Mouse (Mus musculus) heart, embryonic 10.5 days (tissue): ENCODE data around the gene Cryl1. TPM values are rescaled to one million over a fixed set of nuclear protein-coding genes. Genes with fewer than 3 reads are reported as not detected.
A peak's percentile ranks its signal among the peaks of the same experiment; 100 is the strongest.

ENCODE experiments used
- DNase-seq: peaks from one replicate; pipeline ENCODE4 v3.0.0-alpha.2; 2017; ENCODE audit warnings: low spot score
- H3K27ac ChIP-seq: fragments of 300-500 bp; sonication (generic); 2 replicates; pipeline ENCODE4 v1.5.1; 2016; ENCODE audit warnings: mild to moderate bottlenecking
- H3K27me3 ChIP-seq: fragments of 300-500 bp; sonication (generic); 2 replicates; pipeline ENCODE4 v1.6.1; 2016; ENCODE audit warnings: mild to moderate bottlenecking; ENCODE audit not compliant: poor library complexity, insufficient read depth, severe bottlenecking
- H3K36me3 ChIP-seq: fragments of 300-500 bp; sonication (generic); 2 replicates; pipeline ENCODE4 v1.6.1; 2016; ENCODE audit warnings: mild to moderate bottlenecking, moderate library complexity
- H3K4me1 ChIP-seq: fragments of 300-500 bp; sonication (generic); 2 replicates; pipeline ENCODE4 v1.6.1; 2016; ENCODE audit warnings: mild to moderate bottlenecking
- H3K4me3 ChIP-seq: fragments of 300-500 bp; sonication (generic); 2 replicates; pipeline ENCODE4 v1.5.1; 2016; ENCODE audit warnings: mild to moderate bottlenecking, moderate library complexity
- H3K9me3 ChIP-seq: fragments of 300-500 bp; sonication (generic); 2 replicates; pipeline ENCODE4 v1.6.1; 2016; ENCODE audit warnings: mild to moderate bottlenecking, moderate library complexity
- WGBS: fragments of 180-500 bp; shearing (Covaris S2); methylation state at CpG from one replicate; pipeline ENCODE4 v1.1.7; 2016; 5-methylcytosine and 5-hydroxymethylcytosine counted together
- polyA plus RNA-seq: library from polyadenylated mRNA; unstranded; fragments of >200 nt; fragmentation: Nextera tagmentation; extraction: Ambion mirVana; gene quantifications from 2 replicates; pipeline ENCODE4 v1.2.1, GENCODE M21; 2016

Gene Cryl1
- polyA plus RNA-seq, 1 experiment from 2014 or later = 9.7 TPM

DNA sequence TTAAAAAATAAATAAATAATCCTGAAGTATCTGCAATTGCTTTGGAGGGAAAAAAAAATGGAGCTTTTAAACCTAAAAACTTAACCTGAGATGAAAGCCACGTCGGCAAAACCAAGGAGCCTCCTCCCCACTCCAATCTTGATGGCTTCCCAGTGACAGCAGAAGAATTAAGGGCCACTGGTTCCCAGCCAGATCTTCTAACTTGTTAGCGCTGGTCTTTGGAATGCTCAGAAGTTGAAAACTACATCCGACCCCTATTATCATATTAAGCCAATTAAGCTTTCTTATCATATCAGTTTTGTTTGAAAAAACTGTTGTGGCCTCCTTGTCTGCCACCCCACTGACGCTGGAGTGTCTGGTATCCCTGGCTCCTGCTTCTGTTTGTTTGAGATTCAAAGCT is 114.5 kb downstream of the Cryl1 start:
- Histone ChIP-seq H3K9me3 (no peaks in the 10 kb centered on the region), H3K27me3 (no peaks in the 10 kb centered on the region), H3K36me3 (no peaks in the 10 kb centered on the region), H3K4me3 (no peak overlapping the region), H3K4me1 (peaks cover 20% of the 10 kb centered on the region), H3K27ac (no peak overlapping the region)
- 8% methylated on average over 5 of the region's 5 CpGs for WGBS
- DNase-seq = no peak

GRCm38 (mm10) chr14:57282591-57282990 is 115.7 kb downstream of the Cryl1 start:
- no peaks in the 10 kb centered on the region for H3K9me3 ChIP-seq
- peaks cover 20% of the 10 kb centered on the region for H3K4me1 ChIP-seq
- H3K27ac ChIP-seq = no peak overlapping the region
- DNase-seq = no peak
- H3K27me3 ChIP-seq = no peaks in the 10 kb centered on the region
- WGBS = 27% methylated on average over 2 of the region's 2 CpGs
- no peak overlapping the region for H3K4me3 ChIP-seq
- H3K36me3 ChIP-seq = no peaks in the 10 kb centered on the region

DNA sequence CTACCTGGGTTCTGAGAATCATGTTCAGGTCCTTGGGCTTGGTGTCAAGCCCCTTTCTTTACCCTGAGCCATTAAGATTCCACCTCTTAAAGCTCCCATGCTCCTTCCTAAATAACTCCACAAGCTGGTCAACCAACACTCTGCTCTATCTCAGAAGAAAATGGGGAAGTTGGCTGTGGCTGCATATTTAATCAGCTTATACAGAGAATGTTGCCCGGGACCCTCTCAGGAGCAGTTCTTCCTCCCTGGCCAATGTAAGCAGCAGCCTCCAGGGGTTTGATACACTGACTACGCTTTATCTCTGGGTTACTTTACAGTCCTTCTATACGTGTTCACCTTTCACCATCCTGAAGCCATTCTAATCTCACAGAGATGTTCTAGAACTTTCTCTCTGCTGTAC is 117.5 kb downstream of the Cryl1 start:
- peaks cover 20% of the 10 kb centered on the region for H3K4me1 ChIP-seq
- no peak for DNase-seq
- no peak overlapping the region for H3K27ac ChIP-seq
- no peaks in the 10 kb centered on the region for H3K27me3 ChIP-seq
- H3K4me3 ChIP-seq = no peak overlapping the region
- 86% methylated on average over 3 of the region's 3 CpGs for WGBS
- no peaks in the 10 kb centered on the region for H3K36me3 ChIP-seq
- no peaks in the 10 kb centered on the region for H3K9me3 ChIP-seq

GRCm38 (mm10) chr14:57276481-57277012 is 121.8 kb downstream of the Cryl1 start:
- WGBS = 80% methylated on average over 7 of the region's 7 CpGs
- H3K4me1 ChIP-seq = peaks cover 13% of the 10 kb centered on the region; the same call in 1 of the 2 replicates
- H3K27me3 ChIP-seq = no peaks in the 10 kb centered on the region
- no peaks in the 10 kb centered on the region for H3K9me3 ChIP-seq
- H3K27ac ChIP-seq = no peak overlapping the region
- no peak for DNase-seq
- H3K4me3 ChIP-seq = no peak overlapping the region
- H3K36me3 ChIP-seq = no peaks in the 10 kb centered on the region

- Histone ChIP-seq H3K4me3 (no peak overlapping the region), H3K4me1 (peaks cover 13% of the 10 kb centered on the region; the same call in 1 of the 2 replicates), H3K36me3 (no peaks in the 10 kb centered on the region), H3K27me3 (no peaks in the 10 kb centered on the region), H3K27ac (no peak overlapping the region), H3K9me3 (no peaks in the 10 kb centered on the region)
- 92% methylated on average over 1 of the region's 1 CpGs for WGBS
- DNase-seq = no peak
These were observed 126.0 kb downstream of the Cryl1 start for GRCm38 (mm10) chr14:57272341-57272740.

DNA sequence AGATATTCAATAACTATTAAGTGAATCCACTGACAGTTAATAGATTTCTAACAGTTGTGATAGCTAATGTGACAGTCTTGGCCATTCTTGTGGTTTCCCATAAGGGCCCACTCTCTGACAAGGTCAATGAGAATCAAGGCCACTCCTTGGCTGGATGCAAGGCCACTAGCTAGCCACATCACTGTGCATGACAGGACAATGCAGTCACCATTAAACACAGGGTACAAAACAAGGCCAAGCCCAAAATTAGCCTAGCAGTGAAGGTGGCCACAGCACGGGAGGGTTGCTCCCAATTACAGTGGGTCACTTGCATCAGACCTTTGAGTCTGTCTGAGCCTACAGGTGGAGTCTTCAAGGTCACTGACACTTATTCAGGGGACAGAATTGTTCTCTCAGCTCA is 126.5 kb downstream of the Cryl1 start:
- H3K27ac ChIP-seq = no peak overlapping the region
- no peak for DNase-seq
- no peak overlapping the region for H3K4me3 ChIP-seq
- H3K36me3 ChIP-seq = no peaks in the 10 kb centered on the region
- H3K9me3 ChIP-seq = no peaks in the 10 kb centered on the region
- no peaks in the 10 kb centered on the region for H3K27me3 ChIP-seq
- peaks cover 13% of the 10 kb centered on the region; the same call in 1 of the 2 replicates for H3K4me1 ChIP-seq
- WGBS = 69% methylated on average over 1 of the region's 1 CpGs

GRCm38 (mm10) chr14:57268900-57269299 is 129.4 kb downstream of the Cryl1 start:
- H3K4me1 ChIP-seq = 0 out of 2 replicates have a peak, but pooled peaks cover 10% of the 10 kb centered on the region
- WGBS = 82% methylated on average over 3 of the region's 3 CpGs
- no peaks in the 10 kb centered on the region for H3K27me3 ChIP-seq
- no peaks in the 10 kb centered on the region for H3K9me3 ChIP-seq
- no peak for DNase-seq
- no peaks in the 10 kb centered on the region for H3K36me3 ChIP-seq
- H3K27ac ChIP-seq = no peak overlapping the region
- H3K4me3 ChIP-seq = no peak overlapping the region

DNA sequence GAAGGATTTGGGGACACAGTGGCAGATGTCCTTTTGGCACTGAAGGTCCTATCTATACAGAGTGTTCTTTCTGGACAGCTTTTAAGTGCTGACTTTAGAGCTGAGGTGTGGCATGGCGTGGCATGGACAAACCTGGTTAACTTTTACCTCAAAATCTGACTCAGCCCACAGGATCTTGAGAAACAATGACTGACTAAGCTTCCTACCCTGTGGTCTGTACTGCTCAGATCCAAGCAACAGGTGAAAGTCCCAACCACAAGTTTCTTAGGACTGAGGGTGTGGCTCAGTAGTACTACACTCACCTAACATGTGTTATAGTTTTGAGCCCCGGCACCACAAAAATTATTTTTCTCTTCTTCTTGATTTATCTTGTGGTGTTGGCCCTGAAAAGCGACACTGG is 130.0 kb downstream of the Cryl1 start:
- Histone ChIP-seq H3K9me3 (no peaks in the 10 kb centered on the region), H3K4me1 (0 out of 2 replicates have a peak, but pooled peaks cover 5% of the 10 kb centered on the region), H3K4me3 (no peak overlapping the region), H3K27me3 (no peaks in the 10 kb centered on the region), H3K27ac (no peak overlapping the region), H3K36me3 (no peaks in the 10 kb centered on the region)
- no peak for DNase-seq
- WGBS = 82% methylated on average over 3 of the region's 3 CpGs

- H3K36me3 ChIP-seq = no peaks in the 10 kb centered on the region
- no peaks in the 10 kb centered on the region for H3K4me1 ChIP-seq
- no peak overlapping the region for H3K27ac ChIP-seq
- WGBS = 76% methylated on average over 10 of the region's 10 CpGs
- H3K27me3 ChIP-seq = no peaks in the 10 kb centered on the region
- no peaks in the 10 kb centered on the region for H3K9me3 ChIP-seq
- DNase-seq = no peak
- H3K4me3 ChIP-seq = no peak overlapping the region
These were observed 134.4 kb downstream of the Cryl1 start for GRCm38 (mm10) chr14:57263943-57264342.

GRCm38 (mm10) chr14:57259341-57259740 is 139.0 kb downstream of the Cryl1 start:
- H3K36me3 ChIP-seq = no peaks in the 10 kb centered on the region
- H3K4me1 ChIP-seq = no peaks in the 10 kb centered on the region
- no peak overlapping the region for H3K4me3 ChIP-seq
- H3K9me3 ChIP-seq = no peaks in the 10 kb centered on the region
- no peak for DNase-seq
- H3K27ac ChIP-seq = no peak overlapping the region
- H3K27me3 ChIP-seq = no peaks in the 10 kb centered on the region
- 83% methylated on average over 8 of the region's 8 CpGs for WGBS

GRCm38 (mm10) chr14:57248661-57249060 is 149.7 kb downstream of the Cryl1 start:
- Histone ChIP-seq H3K4me3 (no peak overlapping the region), H3K27ac (no peak overlapping the region), H3K27me3 (peaks cover 3% of the 10 kb centered on the region; the same call in 1 of the 2 replicates), H3K4me1 (0 out of 2 replicates have a peak, but pooled peaks cover 4% of the 10 kb centered on the region), H3K9me3 (no peaks in the 10 kb centered on the region), H3K36me3 (no peaks in the 10 kb centered on the region)
- DNase-seq = no peak
- 63% methylated on average over 3 of the region's 3 CpGs for WGBS

DNA sequence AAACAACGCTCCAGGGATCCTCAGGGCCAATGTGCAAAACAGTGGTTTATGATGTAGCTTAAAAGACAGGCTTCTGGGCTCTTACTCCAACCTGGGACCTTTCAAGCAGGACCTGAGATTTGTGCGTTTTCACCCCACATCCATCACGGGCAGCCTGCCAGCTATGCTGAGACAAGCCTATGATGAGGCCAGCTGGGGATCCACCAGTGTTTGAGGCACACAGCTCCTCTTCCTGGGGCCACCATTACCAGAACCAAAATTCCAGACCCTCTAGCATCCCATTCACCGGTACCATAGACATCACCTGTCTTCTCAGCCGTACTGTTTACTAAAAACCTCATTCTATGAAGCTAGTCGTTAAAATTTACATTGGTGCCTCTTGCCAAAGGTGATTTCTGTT is 151.8 kb downstream of the Cryl1 start:
- Histone ChIP-seq H3K4me3 (no peak overlapping the region), H3K36me3 (no peaks in the 10 kb centered on the region), H3K9me3 (no peaks in the 10 kb centered on the region), H3K27ac (no peak overlapping the region), H3K4me1 (0 out of 2 replicates have a peak, but pooled peaks cover 4% of the 10 kb centered on the region), H3K27me3 (peaks cover 3% of the 10 kb centered on the region; the same call in 1 of the 2 replicates)
- 73% methylated on average over 6 of the region's 6 CpGs for WGBS
- no peak for DNase-seq

DNA sequence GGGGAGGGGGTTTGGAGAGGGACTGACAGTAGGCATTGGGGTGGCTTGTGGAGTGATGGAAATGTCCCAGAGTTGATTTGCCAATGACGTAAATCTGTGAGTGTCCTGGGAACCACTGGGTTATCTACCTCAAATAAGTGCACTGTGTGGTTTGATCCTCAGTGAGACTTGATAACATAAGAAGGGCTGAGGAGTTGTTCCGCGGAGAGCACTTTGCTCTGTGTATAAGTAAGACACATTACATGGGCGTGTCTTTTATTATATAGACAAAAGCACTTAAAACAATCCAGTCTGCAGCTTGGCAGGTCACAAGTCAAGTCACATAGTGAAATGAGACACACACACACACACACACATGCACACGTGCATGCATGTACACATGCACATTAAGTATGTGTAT is 155.4 kb downstream of the Cryl1 start:
- 65% methylated on average over 5 of the region's 5 CpGs for WGBS
- DNase-seq = no peak

GRCm38 (mm10) chr14:57235276-57235675 is 163.1 kb downstream of the Cryl1 start:
- Histone ChIP-seq H3K27ac (no peak overlapping the region), H3K4me1 (peaks cover 13% of the 10 kb centered on the region), H3K27me3 (peaks cover 12% of the 10 kb centered on the region; the same call in 1 of the 2 replicates), H3K36me3 (no peaks in the 10 kb centered on the region), H3K9me3 (no peaks in the 10 kb centered on the region), H3K4me3 (no peak overlapping the region)
- peak; percentile 57 for DNase-seq
- WGBS = 73% methylated on average over 11 of the region's 11 CpGs

More for the DNA sequence above, 155.4 kb downstream of the Cryl1 start:
- Histone ChIP-seq H3K4me3 (no peak overlapping the region), H3K27ac (no peak overlapping the region), H3K9me3 (no peaks in the 10 kb centered on the region), H3K36me3 (no peaks in the 10 kb centered on the region), H3K27me3 (peaks cover 3% of the 10 kb centered on the region; the same call in 1 of the 2 replicates), H3K4me1 (0 out of 2 replicates have a peak, but pooled peaks cover 4% of the 10 kb centered on the region)
